Mouse (Mus musculus): ENCODE measurements around the gene Prkca.

DNA sequence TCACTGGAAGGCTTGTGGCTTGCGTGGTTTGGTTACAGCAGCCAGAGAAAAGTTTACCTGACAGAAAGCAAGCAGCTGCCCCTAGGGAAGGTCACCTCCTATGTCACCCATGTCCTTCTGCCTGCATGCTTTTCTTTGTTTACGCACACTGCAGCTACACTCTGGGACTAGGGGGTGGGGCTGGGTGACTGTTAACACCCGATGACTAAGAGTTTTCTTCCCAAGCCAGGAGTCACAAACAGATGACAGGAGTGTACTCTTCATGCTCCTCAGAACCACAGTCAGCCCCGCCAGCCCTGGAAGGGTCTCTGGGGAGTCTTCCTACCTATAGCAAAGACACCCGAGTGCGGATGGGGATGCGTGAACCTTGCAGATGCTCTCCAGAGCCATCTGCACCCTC lies 351.7 kb downstream of the Prkca start:
- TF ChIP-seq CTCF (IDR thresholded peaks at IDR 0.05; ENCODE audit: control insufficient read depth, insufficient read depth, insufficient replicate concordance, low read depth, low read length), result no peak
- TF ChIP-seq POLR2A (IDR thresholded peaks at IDR 0.05; ENCODE audit: control insufficient read depth, low read depth, low read length), result no peak
